Mouse (Mus musculus): ENCODE measurements around the gene Sdhd. TPM values are rescaled to one million over a fixed set of nuclear protein-coding genes. Genes with fewer than 3 reads are reported as not detected.
A peak's percentile ranks its signal among the peaks of the same experiment; 100 is the strongest.

Gene Sdhd
- polyA plus RNA-seq, 1 experiment from 2014 or later, result 257 TPM

- no peaks in the 10 kb centered on the region; the same call in 1 of the 2 replicates for H3K4me1 ChIP-seq (replicated peaks; ENCODE audit: control insufficient read depth, insufficient read depth, low read length)
- H3K27me3 ChIP-seq (ENCODE audit: control insufficient read depth, insufficient read depth, low read length), result no peaks in the 10 kb centered on the region
- H3K4me2 ChIP-seq (ENCODE audit: low read depth, low read length, severe bottlenecking), result peak within 1 kb of the TSS; percentile 77
- WGBS, result under 1% methylated on average over 68 of the region's 81 CpGs
- peak within 1 kb of the TSS; percentile 97 for H3K4me3 ChIP-seq (ENCODE audit: low read depth, low read length)
- peaks cover 7% of the 10 kb centered on the region; the same call in 1 of the 2 replicates for H3K36me3 ChIP-seq (ENCODE audit: control insufficient read depth, insufficient read depth, low read length)
- H3K9me3 ChIP-seq (ENCODE audit: control insufficient read depth, low read length), result no peaks in the 10 kb centered on the region
- peak; percentile 90 for DNase-seq (ENCODE audit: low spot score)
- peak; percentile 93 for ATAC-seq (replicated peaks; ENCODE audit: low FRiP score)
- peak within 1 kb of the TSS; percentile 95 for H3K9ac ChIP-seq (ENCODE audit: low read length)
- peak within 1 kb of the TSS; percentile 85 for H3K27ac ChIP-seq (ENCODE audit: low read depth, low read length)
Observed at GRCm38 (mm10) chr9:50616766-50617603, 13.4 kb upstream of the Sdhd start, which contains the start of the genes Pih1d2 and Nkapd1. Gene Pih1d2, plus strand, starts transcription at chr9:50617321. Gene Nkapd1, minus strand, starts transcription at chr9:50617464.

DNA sequence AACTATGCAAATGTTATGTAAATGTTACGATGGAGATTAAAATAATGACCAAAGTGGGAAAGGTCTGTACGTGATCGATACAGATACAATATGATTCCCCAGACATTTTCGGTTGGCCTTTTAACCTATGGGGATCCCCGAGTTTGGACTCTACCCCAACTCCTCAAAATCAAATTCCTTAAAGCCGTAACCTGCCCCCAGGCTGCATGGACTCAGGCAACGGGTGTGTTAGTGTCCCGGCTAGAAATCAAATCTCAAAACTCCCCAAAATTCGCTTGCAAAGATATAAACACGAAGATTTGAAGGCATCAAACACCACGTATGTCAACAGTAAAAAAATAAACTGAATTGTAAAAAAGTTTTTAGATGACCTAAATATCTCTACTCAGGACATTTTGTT is 12.5 kb upstream of the Sdhd start:
- 43% methylated on average over 11 of the region's 11 CpGs for WGBS
- ATAC-seq (replicated peaks; ENCODE audit: low FRiP score) (no peak), DNase-seq (ENCODE audit: low spot score) (no peak)
- H3K27me3 ChIP-seq (ENCODE audit: control insufficient read depth, insufficient read depth, low read length), result no peaks in the 10 kb centered on the region
- peak overlapping the region; percentile 77 for H3K4me2 ChIP-seq (ENCODE audit: low read depth, low read length, severe bottlenecking)
- peaks cover 7% of the 10 kb centered on the region; the same call in 1 of the 2 replicates for H3K36me3 ChIP-seq (ENCODE audit: control insufficient read depth, insufficient read depth, low read length)
- H3K27ac ChIP-seq (ENCODE audit: low read depth, low read length), result 0 out of 2 replicates have a peak overlapping the region, but pooled peaks have one; percentile 85
- H3K4me3 ChIP-seq (ENCODE audit: low read depth, low read length), result peak overlapping the region; percentile 97
- H3K4me1 ChIP-seq (replicated peaks; ENCODE audit: control insufficient read depth, insufficient read depth, low read length), result no peaks in the 10 kb centered on the region; the same call in 1 of the 2 replicates
- H3K9me3 ChIP-seq (ENCODE audit: control insufficient read depth, low read length), result no peaks in the 10 kb centered on the region
- peak overlapping the region; percentile 95 for H3K9ac ChIP-seq (ENCODE audit: low read length)

- H3K4me3 ChIP-seq (ENCODE audit: low read depth, low read length), result no peak overlapping the region
- H3K36me3 ChIP-seq (ENCODE audit: control insufficient read depth, insufficient read depth, low read length), result peaks cover 7% of the 10 kb centered on the region; the same call in 1 of the 2 replicates
- no peak overlapping the region for H3K27ac ChIP-seq (ENCODE audit: low read depth, low read length)
- no peak for DNase-seq (ENCODE audit: low spot score)
- no peak overlapping the region for H3K9ac ChIP-seq (ENCODE audit: low read length)
- WGBS, result 90% methylated on average over 4 of the region's 4 CpGs
- H3K4me2 ChIP-seq (ENCODE audit: low read depth, low read length, severe bottlenecking), result no peak overlapping the region
- no peaks in the 10 kb centered on the region for H3K27me3 ChIP-seq (ENCODE audit: control insufficient read depth, insufficient read depth, low read length)
- no peaks in the 10 kb centered on the region for H3K9me3 ChIP-seq (ENCODE audit: control insufficient read depth, low read length)
- no peaks in the 10 kb centered on the region; the same call in 1 of the 2 replicates for H3K4me1 ChIP-seq (replicated peaks; ENCODE audit: control insufficient read depth, insufficient read depth, low read length)
- no peak for ATAC-seq (replicated peaks; ENCODE audit: low FRiP score)
Observed at GRCm38 (mm10) chr9:50612115-50612514, 8.5 kb upstream of the Sdhd start.

DNA sequence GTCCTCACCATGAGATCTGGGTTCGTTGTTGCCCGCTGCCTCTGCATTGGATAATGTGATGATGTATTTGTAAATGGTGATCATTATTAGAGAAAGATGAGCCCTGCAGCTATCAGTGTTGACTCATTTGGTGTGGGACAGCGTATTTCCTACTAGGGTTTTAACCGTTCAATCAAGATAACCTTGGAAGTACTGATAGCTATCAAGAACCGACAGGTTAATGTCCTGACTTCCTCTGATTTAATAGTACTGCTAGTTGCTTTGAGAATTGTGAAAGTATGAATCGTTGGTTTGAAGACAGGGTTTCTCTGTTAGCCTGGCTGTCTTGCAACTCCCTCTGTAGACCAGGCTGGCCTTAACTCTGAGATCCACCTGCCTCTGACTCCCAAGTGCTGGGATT is 726 bp upstream of the Sdhd start:
- no peaks in the 10 kb centered on the region for H3K27me3 ChIP-seq (ENCODE audit: control insufficient read depth, insufficient read depth, low read length)
- peak overlapping the region; percentile 85 for H3K4me3 ChIP-seq (ENCODE audit: low read depth, low read length)
- 6% methylated on average over 6 of the region's 6 CpGs for WGBS
- H3K4me2 ChIP-seq (ENCODE audit: low read depth, low read length, severe bottlenecking), result peak overlapping the region; percentile 73
- peaks cover 8% of the 10 kb centered on the region; the same call in 1 of the 2 replicates for H3K4me1 ChIP-seq (replicated peaks; ENCODE audit: control insufficient read depth, insufficient read depth, low read length)
- no peaks in the 10 kb centered on the region for H3K9me3 ChIP-seq (ENCODE audit: control insufficient read depth, low read length)
- H3K9ac ChIP-seq (ENCODE audit: low read length), result peak overlapping the region; percentile 84
- no peaks in the 10 kb centered on the region; the same call in 1 of the 2 replicates for H3K36me3 ChIP-seq (ENCODE audit: control insufficient read depth, insufficient read depth, low read length)
- peak overlapping the region; percentile 75; the same call in 1 of the 2 replicates for H3K27ac ChIP-seq (ENCODE audit: low read depth, low read length)
- DNase-seq (ENCODE audit: low spot score) (no peak), ATAC-seq (replicated peaks; ENCODE audit: low FRiP score) (no peak)

DNA sequence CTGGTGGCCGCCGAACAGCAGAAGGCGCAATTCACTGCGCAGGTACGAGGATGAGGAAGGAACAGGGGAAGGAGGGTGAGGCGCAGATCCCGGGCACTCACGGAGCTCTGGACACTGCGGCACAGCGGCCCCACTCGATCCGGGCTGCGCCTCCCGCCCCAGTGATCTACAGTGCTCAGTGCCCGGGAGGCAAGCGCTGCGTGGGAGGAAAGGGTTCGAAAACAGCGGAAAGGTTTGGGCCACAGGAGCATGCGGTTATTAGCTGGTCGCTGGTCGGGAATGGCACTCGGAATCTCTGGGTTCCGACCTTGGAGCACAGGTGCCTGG is 349 bp upstream of the Sdhd start:
- peak overlapping the region; percentile 85 for H3K4me3 ChIP-seq (ENCODE audit: low read depth, low read length)
- under 1% methylated on average over 24 of the region's 24 CpGs for WGBS
- no peak for DNase-seq (ENCODE audit: low spot score)
- no peaks in the 10 kb centered on the region for H3K9me3 ChIP-seq (ENCODE audit: control insufficient read depth, low read length)
- peak overlapping the region; percentile 75 for H3K27ac ChIP-seq (ENCODE audit: low read depth, low read length)
- peak; percentile 92 for ATAC-seq (replicated peaks; ENCODE audit: low FRiP score)
- no peaks in the 10 kb centered on the region; the same call in 1 of the 2 replicates for H3K36me3 ChIP-seq (ENCODE audit: control insufficient read depth, insufficient read depth, low read length)
- no peaks in the 10 kb centered on the region for H3K27me3 ChIP-seq (ENCODE audit: control insufficient read depth, insufficient read depth, low read length)
- peak overlapping the region; percentile 73 for H3K4me2 ChIP-seq (ENCODE audit: low read depth, low read length, severe bottlenecking)
- H3K4me1 ChIP-seq (replicated peaks; ENCODE audit: control insufficient read depth, insufficient read depth, low read length), result peaks cover 8% of the 10 kb centered on the region; the same call in 1 of the 2 replicates
- H3K9ac ChIP-seq (ENCODE audit: low read length), result peak overlapping the region; percentile 84

- ATAC-seq (replicated peaks; ENCODE audit: low FRiP score), result no peak
- WGBS, result 92% methylated on average over 7 of the region's 7 CpGs
- Histone ChIP-seq H3K27me3 (ENCODE audit: control insufficient read depth, insufficient read depth, low read length) (no peaks in the 10 kb centered on the region), H3K36me3 (ENCODE audit: control insufficient read depth, insufficient read depth, low read length) (peaks cover 7% of the 10 kb centered on the region; the same call in 1 of the 2 replicates), H3K4me2 (ENCODE audit: low read depth, low read length, severe bottlenecking) (peak overlapping the region; percentile 93), H3K4me1 (replicated peaks; ENCODE audit: control insufficient read depth, insufficient read depth, low read length) (peaks cover 8% of the 10 kb centered on the region; the same call in 1 of the 2 replicates), H3K4me3 (ENCODE audit: low read depth, low read length) (peak overlapping the region; percentile 85), H3K9me3 (ENCODE audit: control insufficient read depth, low read length) (no peaks in the 10 kb centered on the region), H3K27ac (ENCODE audit: low read depth, low read length) (no peak overlapping the region), H3K9ac (ENCODE audit: low read length) (no peak overlapping the region)
- DNase-seq (ENCODE audit: low spot score), result no peak
Observed at GRCm38 (mm10) chr9:50602055-50602845, 1.4 kb downstream of the Sdhd start.

DNA sequence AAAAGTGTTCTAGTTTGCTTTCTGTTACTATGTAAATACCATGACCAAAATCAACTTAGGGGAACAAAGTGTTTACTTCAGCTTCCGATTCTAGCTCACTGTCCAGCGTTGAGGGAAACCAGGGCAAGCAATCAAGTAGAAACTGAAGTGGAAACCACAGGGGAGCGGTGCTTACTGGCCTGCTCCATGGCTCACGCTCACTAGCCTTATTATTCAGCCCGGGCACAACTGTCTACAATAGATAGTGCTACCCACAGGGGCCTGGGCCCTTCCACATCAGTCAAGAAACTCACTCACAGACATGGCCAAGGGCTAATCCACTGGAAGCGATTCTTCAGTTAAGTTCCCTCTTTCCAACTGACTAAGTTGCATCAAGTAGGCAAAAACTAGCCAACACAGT is 2.1 kb downstream of the Sdhd start:
- ATAC-seq (replicated peaks; ENCODE audit: low FRiP score), result no peak

GRCm38 (mm10) chr9:50596973-50597372 is 6.6 kb downstream of the Sdhd start:
- H3K4me1 ChIP-seq (replicated peaks; ENCODE audit: control insufficient read depth, insufficient read depth, low read length), result no peaks in the 10 kb centered on the region; the same call in 1 of the 2 replicates
- H3K27me3 ChIP-seq (ENCODE audit: control insufficient read depth, insufficient read depth, low read length), result no peaks in the 10 kb centered on the region
- no peak overlapping the region for H3K27ac ChIP-seq (ENCODE audit: low read depth, low read length)
- no peak for DNase-seq (ENCODE audit: low spot score)
- peaks cover 11% of the 10 kb centered on the region; the same call in 1 of the 2 replicates for H3K36me3 ChIP-seq (ENCODE audit: control insufficient read depth, insufficient read depth, low read length)
- 95% methylated on average over 8 of the region's 8 CpGs for WGBS
- ATAC-seq (replicated peaks; ENCODE audit: low FRiP score), result no peak
- H3K4me3 ChIP-seq (ENCODE audit: low read depth, low read length), result no peak overlapping the region
- H3K9me3 ChIP-seq (ENCODE audit: control insufficient read depth, low read length), result no peaks in the 10 kb centered on the region
- no peak overlapping the region for H3K9ac ChIP-seq (ENCODE audit: low read length)
- H3K4me2 ChIP-seq (ENCODE audit: low read depth, low read length, severe bottlenecking), result no peak overlapping the region

More for the DNA sequence above, 2.1 kb downstream of the Sdhd start:
- no peak overlapping the region for H3K9ac ChIP-seq (ENCODE audit: low read length)
- H3K36me3 ChIP-seq (ENCODE audit: control insufficient read depth, insufficient read depth, low read length), result peaks cover 8% of the 10 kb centered on the region; the same call in 1 of the 2 replicates
- no peak overlapping the region for H3K4me3 ChIP-seq (ENCODE audit: low read depth, low read length)
- H3K27ac ChIP-seq (ENCODE audit: low read depth, low read length), result no peak overlapping the region
- 93% methylated on average over 6 of the region's 6 CpGs for WGBS
- H3K4me1 ChIP-seq (replicated peaks; ENCODE audit: control insufficient read depth, insufficient read depth, low read length), result peaks cover 8% of the 10 kb centered on the region; the same call in 1 of the 2 replicates
- no peak for DNase-seq (ENCODE audit: low spot score)
- no peak overlapping the region for H3K4me2 ChIP-seq (ENCODE audit: low read depth, low read length, severe bottlenecking)
- H3K27me3 ChIP-seq (ENCODE audit: control insufficient read depth, insufficient read depth, low read length), result no peaks in the 10 kb centered on the region
- H3K9me3 ChIP-seq (ENCODE audit: control insufficient read depth, low read length), result no peaks in the 10 kb centered on the region
